Comparison of ENCODE assay signal across 8 mouse cellular contexts in genomic region chr4:119667454-119667853, GRCm38 (mm10). TPM values are rescaled to one million over a fixed set of nuclear protein-coding genes. Genes with fewer than 3 reads are reported as not detected.
DNase-seq lines count a peak whose midpoint lies in the region.

No protein-coding gene starts in this region.

- intact Hi-C loops in left cerebral cortex, postnatal 14 days (cut with DNase I) = loop anchor here (10.0 kb wide), 1 partner anchor 423 kb away; no protein-coding TSS in a partner anchor

- DNase-seq in left cerebral cortex, postnatal 14 days (ENCODE audit: low spot score in 2 of 2) = peak; percentile 26 to 49
- DNase-seq in left cerebral cortex, adult 9 months (ENCODE audit: low spot score in 2 of 2) = no peak
- DNase-seq in MEL-GATA-1-ER (ENCODE audit: extremely low read depth, low read depth) = peak; percentile 12
- DNase-seq in brain, adult 2 months (ENCODE audit: low read depth, low spot score) = peak; percentile 70
- peak; percentile 29 to 33 for DNase-seq in heart, adult 9 months (ENCODE audit: low spot score in 2 of 2)
- DNase-seq in kidney, postnatal 4 days = peak; percentile 34 to 37
- DNase-seq in retina, adult 2 months (ENCODE audit: low read depth, low spot score) = peak; percentile 15
- no peak for DNase-seq in urinary bladder, adult 18-20 months (ENCODE audit: low spot score in 2 of 2)

RNA-seq across cellular contexts. Expression of gene Guca2b, which starts 8.7 kb away (rescaled TPM):
- not detected for total RNA-seq in left cerebral cortex, postnatal 14 days (2021)

RNA-seq across cellular contexts. Expression of gene Guca2a, which starts 29.9 kb away (rescaled TPM):
- total RNA-seq in left cerebral cortex, postnatal 14 days (2021) = not detected

Comparison
In these comparisons a context has a peak if more than half of its experiments do, and no peak if none do; other contexts are left out.
1. DNase-seq: peak in left cerebral cortex, postnatal 14 days (2 of 2), MEL-GATA-1-ER (single experiment), brain, adult 2 months (single experiment), heart, adult 9 months (2 of 2), kidney, postnatal 4 days (2 of 2) and retina, adult 2 months (single experiment); none in left cerebral cortex, adult 9 months (0 of 2) and urinary bladder, adult 18-20 months (0 of 2).